Mouse (Mus musculus) megakaryocyte-erythroid progenitor cell, adult 5 weeks (primary cell): ENCODE results near the gene Prx. TPM values are rescaled to one million over a fixed set of nuclear protein-coding genes. Genes with fewer than 3 reads are reported as not detected.

Experiments
- polyA plus RNA-seq: library from polyadenylated mRNA; stranded (reverse); fragments of >175 nt; gene quantifications from 2 replicates; pipeline ENCODE4 v1.2.3, GENCODE M21; 2012

Gene Prx
- polyA plus RNA-seq, result 3.2 and 5.7 TPM in 2 replicates

DNA sequence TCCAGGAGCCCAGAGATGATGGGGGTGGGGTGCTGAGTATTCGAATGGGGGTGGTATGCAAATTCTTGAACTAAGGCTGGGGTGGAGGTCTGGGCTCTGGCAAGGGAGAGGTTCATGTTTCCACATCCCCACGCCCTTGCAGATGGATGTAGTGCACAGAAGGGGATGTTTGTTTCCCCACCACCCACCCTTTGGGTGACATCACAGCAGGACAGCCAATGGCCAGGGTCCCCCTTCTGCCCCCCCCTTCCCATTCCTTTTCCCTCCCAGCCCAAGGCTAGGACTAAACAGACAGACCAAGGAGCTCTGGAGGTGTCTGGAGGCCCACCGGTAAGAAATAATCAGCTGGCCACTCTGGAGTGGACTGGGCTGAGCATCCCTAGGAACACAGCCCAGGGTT is at the start of gene Prx:
Prx (plus strand) TSS at position 289 of the 400 bp plus-strand sequence.

DNA sequence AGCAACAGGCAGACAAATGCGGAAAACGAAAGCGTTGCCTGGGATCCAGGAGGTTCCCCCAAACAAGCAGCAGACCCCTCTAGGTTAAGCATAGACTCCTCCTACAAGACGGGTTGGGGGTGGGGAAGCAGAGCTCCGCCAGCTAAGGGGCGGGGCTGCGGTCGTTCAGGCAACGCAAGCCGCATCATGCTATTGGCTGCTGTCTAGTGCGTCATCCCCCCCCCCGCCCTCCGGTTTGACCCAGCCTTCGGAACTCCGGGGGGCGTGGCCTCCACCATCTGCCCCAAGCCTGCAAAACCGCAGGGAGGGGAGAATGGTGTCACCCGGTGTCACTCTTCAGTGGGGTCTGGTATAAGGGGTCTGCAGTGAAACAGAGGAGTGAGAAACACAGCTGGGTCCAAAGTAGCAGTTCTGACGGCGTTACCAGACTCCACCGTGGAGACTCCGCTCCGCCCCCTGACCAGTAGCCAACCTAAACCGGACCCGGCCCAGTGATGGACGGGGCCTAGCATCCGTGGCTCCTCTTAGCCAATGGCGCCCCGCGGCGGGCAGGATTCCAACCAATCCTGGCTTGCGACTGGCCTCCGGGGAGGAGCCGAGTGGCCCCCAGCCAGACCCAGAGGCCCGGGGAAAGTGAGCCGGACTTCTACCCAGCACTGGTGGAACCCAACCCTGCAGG is 25.8 kb upstream of the Prx start, which contains the start of gene Sertad3:
Sertad3 (plus strand) TSS at position 613 of the 679 bp plus-strand sequence.

DNA sequence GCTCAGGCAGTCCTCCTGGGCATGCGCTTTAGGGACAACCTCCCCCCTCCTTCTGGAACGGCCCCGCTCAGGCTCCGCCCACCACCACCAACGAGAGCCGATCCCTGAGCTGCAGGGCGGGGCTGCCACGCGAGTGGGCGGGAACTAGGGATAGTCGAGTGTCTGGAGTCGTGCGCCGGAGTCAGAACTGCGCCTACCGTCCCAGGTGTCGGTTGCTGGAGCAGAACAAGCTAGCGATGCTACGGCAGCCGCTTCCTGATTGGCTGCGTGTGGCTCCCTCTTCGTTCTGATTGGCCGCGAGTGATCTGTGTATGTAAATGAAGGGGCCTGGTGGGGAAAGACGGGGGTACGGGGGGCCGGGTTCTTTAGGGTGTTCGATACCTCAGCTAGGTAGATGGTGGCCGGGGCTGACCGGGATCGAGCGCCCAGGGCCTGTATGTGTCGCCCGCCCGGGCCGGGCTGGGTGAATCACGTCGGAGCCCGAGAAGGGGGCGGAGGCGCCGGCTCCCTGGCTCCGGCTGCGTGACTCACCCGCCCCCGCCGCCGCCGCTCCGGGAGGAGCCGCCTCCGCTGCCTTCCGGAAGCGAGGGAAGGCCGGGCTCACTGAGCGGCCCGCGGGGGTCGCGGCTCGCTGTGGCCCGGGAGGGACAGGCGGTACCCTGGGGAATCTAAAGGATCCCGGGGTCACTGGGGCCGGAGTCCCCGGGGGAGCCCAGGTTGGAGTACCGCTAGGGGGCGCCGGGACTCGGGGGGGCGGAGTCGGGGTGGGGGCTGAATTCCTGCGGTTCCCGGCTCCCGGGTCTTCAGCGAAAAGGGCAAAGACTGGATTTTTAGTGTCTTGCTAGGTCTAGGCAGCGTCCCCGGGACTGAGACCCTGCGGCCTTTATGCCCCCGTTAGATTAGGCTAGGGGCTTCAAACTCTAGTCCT is 12.1 kb upstream of the Prx start, which contains the start of gene Sertad1:
Sertad1 (plus strand) TSS at position 141 of the 928 bp plus-strand sequence.

DNA sequence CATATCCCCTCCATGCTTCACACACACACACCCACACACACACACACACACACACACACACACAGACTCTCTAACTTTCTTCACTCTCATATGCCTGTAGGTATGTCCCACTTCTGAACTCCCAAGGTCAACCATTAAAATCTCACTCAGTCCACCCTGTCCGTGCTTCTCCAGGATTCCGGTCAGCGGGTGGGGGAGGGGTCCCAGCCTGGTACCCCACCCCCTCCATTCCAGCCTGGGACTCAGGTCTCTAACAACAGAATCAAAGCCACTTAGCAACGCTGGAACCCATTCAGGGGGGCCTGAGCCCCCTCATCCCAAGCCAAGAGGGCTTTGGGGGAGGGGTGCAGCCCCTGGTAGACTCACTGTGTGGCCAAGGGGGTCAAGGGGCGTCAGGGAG is 23.8 kb downstream of the Prx start, which contains the start of gene Hipk4:
Hipk4 (plus strand) TSS at position 301 of the 400 bp plus-strand sequence.

DNA sequence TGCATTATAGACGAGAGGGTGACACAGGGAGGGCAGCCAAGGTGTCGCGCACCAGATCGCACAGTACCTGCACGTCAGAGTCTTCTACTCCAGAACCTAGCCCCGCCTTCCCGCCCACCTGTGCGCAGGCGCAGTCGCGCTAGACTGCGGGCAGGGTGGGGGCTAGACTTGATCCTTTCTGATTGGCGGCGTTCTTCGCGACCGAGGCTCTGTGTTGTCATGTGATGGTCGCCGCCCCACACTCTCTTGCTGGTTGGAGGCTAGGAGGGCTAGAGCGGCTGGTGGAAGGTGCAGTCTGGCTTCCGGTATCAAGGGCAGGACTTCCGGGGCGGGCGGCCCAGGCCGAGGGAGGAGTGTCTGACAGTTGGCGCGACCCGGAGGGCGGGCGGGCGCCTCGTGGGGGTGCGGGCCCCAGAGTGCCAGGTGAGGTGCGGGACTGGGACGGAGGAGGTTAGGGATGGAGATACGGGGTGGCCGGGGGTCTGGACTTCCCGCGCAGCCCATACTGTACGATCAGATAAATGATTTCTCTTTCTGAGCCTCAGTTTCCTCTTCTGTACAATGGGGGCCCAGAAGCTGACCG is 53.9 kb downstream of the Prx start, which contains the start of the genes Pld3 and 2310022A10Rik:
Pld3 (minus strand) TSS at position 288 of the 583 bp plus-strand sequence.
2310022A10Rik (plus strand) TSS at position 303 of the 583 bp plus-strand sequence.

Other genes starting within 250 kb of the Prx start
- gene Numbl, start 240.9 kb upstream of the Prx start, polyA plus RNA-seq, result 7.8 and 8.9 TPM in 2 replicates
- gene Ltbp4, start 161.6 kb upstream of the Prx start, polyA plus RNA-seq, result 1.1 and 1.2 TPM in 2 replicates
- gene Shkbp1, start 143.3 kb upstream of the Prx start, polyA plus RNA-seq, result 133 and 146 TPM in 2 replicates
- gene Gm20479, start 141.9 kb upstream of the Prx start, polyA plus RNA-seq, result 0.93 and 1.2 TPM in 2 replicates
- 0.24 and 0.49 TPM in 2 replicates for gene Sptbn4, start 51.6 kb upstream of the Prx start, polyA plus RNA-seq
- 204 and 253 TPM in 2 replicates for gene Blvrb, start 51.3 kb upstream of the Prx start, polyA plus RNA-seq
- gene Sertad3, start 25.6 kb upstream of the Prx start, polyA plus RNA-seq, result 19.3 and 21.0 TPM in 2 replicates
- 156 and 160 TPM in 2 replicates for gene Sertad1, start 12.4 kb upstream of the Prx start, polyA plus RNA-seq
- 1.2 and 2.5 TPM in 2 replicates for gene Hipk4, start 23.9 kb downstream of the Prx start, polyA plus RNA-seq
- gene Pld3, start 53.9 kb downstream of the Prx start, polyA plus RNA-seq, result 37.9 and 40.2 TPM in 2 replicates
- 42.8 and 50.3 TPM in 2 replicates for gene 2310022A10Rik, start 53.9 kb downstream of the Prx start, polyA plus RNA-seq
- 54.4 and 61.2 TPM in 2 replicates for gene Akt2, start 92.2 kb downstream of the Prx start, polyA plus RNA-seq
- not detected in 2 replicates for gene Ttc9b, start 154.6 kb downstream of the Prx start, polyA plus RNA-seq
- 25.2 and 27.5 TPM in 2 replicates for gene Map3k10, start 175.3 kb downstream of the Prx start, polyA plus RNA-seq
- 0.04 and 0.09 TPM in 2 replicates for gene Zfp607b, start 190.0 kb downstream of the Prx start, polyA plus RNA-seq
- gene Zfp60, start 232.1 kb downstream of the Prx start, polyA plus RNA-seq, result 0.15 and 0.30 TPM in 2 replicates